Mouse (Mus musculus): Measurements from ENCODE around the gene Mr1. TPM values are rescaled to one million over a fixed set of nuclear protein-coding genes. Genes with fewer than 3 reads are reported as not detected.
A peak's percentile ranks its signal among the peaks of the same experiment; 100 is the strongest.

The Mr1 gene
- total and polyA plus RNA-seq, 3 experiments, result 4.3 to 7.6 (median 7.1) TPM

DNA sequence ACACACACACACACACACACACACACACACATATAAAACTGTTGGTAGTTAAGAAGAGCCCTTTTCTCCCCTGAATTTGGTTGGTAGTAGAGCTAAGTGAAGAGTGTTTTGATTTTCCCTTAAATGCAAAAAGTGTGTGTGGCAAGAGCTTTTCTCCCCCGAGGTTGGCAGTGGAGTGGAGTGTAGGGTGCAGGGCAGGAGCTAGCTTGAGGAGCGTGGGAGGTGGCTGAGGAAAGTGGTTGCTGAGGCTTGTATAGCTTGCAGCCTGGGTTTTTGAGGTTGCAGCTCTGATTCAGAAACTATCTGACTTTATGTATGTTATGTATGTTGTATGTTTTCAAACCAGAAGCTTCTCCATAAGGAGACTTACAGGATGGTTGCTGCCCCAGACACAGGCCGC, 20.8 kb upstream of the Mr1 start:
- TF ChIP-seq NELFE (IDR thresholded peaks at IDR 0.05; ENCODE audit: low read depth, low read length) (no peak), SIN3A (IDR thresholded peaks at IDR 0.05; ENCODE audit: low read length) (no peak), MYC (IDR thresholded peaks at IDR 0.05; ENCODE audit: low read depth, low read length) (no peak), JUND (conservative IDR thresholded peaks at IDR 0.05; ENCODE audit: low read depth, low read length) (no peak), ETS1 (conservative IDR thresholded peaks at IDR 0.05; ENCODE audit: low read depth, low read length) (no peak), ZNF384 (IDR thresholded peaks at IDR 0.05; ENCODE audit: low read depth, low read length) (no peak), EP300 (IDR thresholded peaks at IDR 0.05; ENCODE audit: low read length) (no peak)
- in situ Hi-C loops (cut with MboI; ENCODE audit: low pct_ligation_motif_present, low pct_unique_long_range_greater_than_20kb, low sequenced_read_pairs) (no loop called here), dilution Hi-C loops (cut with MboI; ENCODE audit: extremely low pct_ligation_motif_present, extremely low pct_unique_long_range_greater_than_20kb, low sequenced_read_pairs) (no loop called here)
- H3K27me3 ChIP-seq (replicated peaks), result no peaks in the 10 kb centered on the region
- peaks cover 3 to 32% of the 10 kb centered on the region in 2 experiments for H3K36me3 ChIP-seq (replicated peaks in 1 of 2; ENCODE audit: control insufficient read depth in 1 of 2, insufficient read depth in 1 of 2, low read length in 1 of 2)
- no peak overlapping the region for H3K9ac ChIP-seq (ENCODE audit: insufficient read depth, low read depth)
- H3K4me3 ChIP-seq (replicated peaks in 1 of 3; ENCODE audit: low read depth in 2 of 3, low read length in 2 of 3, poor library complexity in 1 of 3), result no peak overlapping the region
- DNase-seq (ENCODE audit: extremely low read depth), result no peak
- peaks cover 40% of the 10 kb centered on the region for H3K79me2 ChIP-seq (replicated peaks; ENCODE audit: control insufficient read depth, extremely low read depth, insufficient read depth, poor library complexity, severe bottlenecking)
- no peaks in the 10 kb centered on the region for H3K9me3 ChIP-seq (replicated peaks; ENCODE audit: low read length)
- peaks cover 7 to 13% of the 10 kb centered on the region in 2 experiments; a peak in 2 of 4 replicates for H3K4me1 ChIP-seq (ENCODE audit: control insufficient read depth in 1 of 2, insufficient read depth in 2 of 2)
- H3K4me2 ChIP-seq (ENCODE audit: insufficient read depth, low read depth, poor library complexity, severe bottlenecking), result no peak overlapping the region
- H3K27ac ChIP-seq (ENCODE audit: insufficient read depth, low read depth), result no peak overlapping the region

DNA sequence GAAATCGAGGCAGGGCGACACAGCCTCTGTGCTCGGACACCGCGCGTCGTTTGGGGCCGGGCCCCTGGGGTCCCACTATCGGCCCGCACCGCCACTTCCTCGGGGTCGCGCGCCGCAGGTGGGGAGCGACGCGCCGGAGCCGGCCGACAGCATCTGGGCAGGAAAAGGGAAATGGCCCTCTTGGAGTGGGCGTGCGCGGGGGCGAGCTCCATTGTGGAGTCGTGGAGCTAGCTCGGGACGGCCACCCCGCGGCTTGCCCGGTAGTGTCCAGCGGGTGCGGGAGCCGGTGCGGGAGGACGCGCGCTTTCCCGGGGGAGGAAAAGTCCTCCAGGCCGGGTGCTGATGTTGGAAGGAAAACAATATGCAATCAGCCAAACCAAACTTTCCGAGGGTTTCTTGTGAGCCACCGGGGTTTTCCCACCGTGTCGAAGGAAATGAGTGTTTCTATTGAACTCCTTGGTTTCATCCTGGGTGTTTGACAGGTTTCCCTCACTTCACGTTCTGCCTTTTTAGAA, 12.4 kb upstream of the Mr1 start:
- DNase-seq (ENCODE audit: extremely low read depth), result peak; percentile 61
- peaks cover 0 to 8% of the 10 kb centered on the region in 2 experiments for H3K36me3 ChIP-seq (replicated peaks in 1 of 2; ENCODE audit: control insufficient read depth in 1 of 2, insufficient read depth in 1 of 2, low read length in 1 of 2)
- TF ChIP-seq ELF1 (IDR thresholded peaks at IDR 0.05; ENCODE audit: low read depth, low read length) (no peak), MAX (IDR thresholded peaks at IDR 0.05; ENCODE audit: low read length) (peak; percentile 69; the same call in 1 of the 2 replicates), CHD2 (IDR thresholded peaks at IDR 0.05; ENCODE audit: low read length) (0 out of 2 replicates have a peak, but pooled peaks have one; percentile 34), UBTF (IDR thresholded peaks at IDR 0.05; ENCODE audit: low read depth, low read length) (0 out of 2 replicates have a peak, but pooled peaks have one; percentile 66), RCOR1 (conservative IDR thresholded peaks at IDR 0.05; ENCODE audit: low read depth, low read length) (0 out of 2 replicates have a peak, but pooled peaks have one; percentile 69), POLR2AphosphoS2 (IDR thresholded peaks at IDR 0.05; ENCODE audit: low read depth, low read length) (no peak), CHD1 (IDR thresholded peaks at IDR 0.05; ENCODE audit: low read depth, low read length) (no peak), MXI1 (IDR thresholded peaks at IDR 0.05; ENCODE audit: low read depth, low read length) (peak; percentile 66; the same call in 1 of the 2 replicates), GABPA (IDR thresholded peaks at IDR 0.05; ENCODE audit: insufficient replicate concordance, low read depth, low read length) (no peak), HCFC1 (IDR thresholded peaks at IDR 0.05; ENCODE audit: low read depth, low read length) (peak; percentile 9; the same call in 1 of the 2 replicates), JUN (IDR thresholded peaks at IDR 0.05; ENCODE audit: insufficient read depth, low read depth, low read length) (peak; percentile 4; the same call in 1 of the 2 replicates), CTCF (conservative IDR thresholded peaks at IDR 0.05 in 1 of 2, IDR thresholded peaks at IDR 0.05 in 1 of 2; ENCODE audit: low read depth in 2 of 2, low read length in 2 of 2) (no peak), MAZ (IDR thresholded peaks at IDR 0.05; ENCODE audit: low read depth, low read length) (0 out of 2 replicates have a peak, but pooled peaks have one; percentile 46), BHLHE40 (IDR thresholded peaks at IDR 0.05; ENCODE audit: low read depth, low read length) (peak; percentile 68), ETS1 (conservative IDR thresholded peaks at IDR 0.05; ENCODE audit: low read depth, low read length) (peak; percentile 67; the same call in 1 of the 2 replicates), IRF4 (IDR thresholded peaks at IDR 0.05; ENCODE audit: low read depth, low read length) (peak; percentile 69), EP300 (IDR thresholded peaks at IDR 0.05; ENCODE audit: low read length) (peak; percentile 81), TCF12 (IDR thresholded peaks at IDR 0.05; ENCODE audit: low read depth, low read length) (0 out of 2 replicates have a peak, but pooled peaks have one; percentile 43), SIN3A (IDR thresholded peaks at IDR 0.05; ENCODE audit: low read length) (peak; percentile 80)
- H3K9me3 ChIP-seq (replicated peaks; ENCODE audit: low read length), result no peaks in the 10 kb centered on the region
- H3K27me3 ChIP-seq (replicated peaks), result no peaks in the 10 kb centered on the region
- peak overlapping the region; percentile 51 for H3K27ac ChIP-seq (ENCODE audit: insufficient read depth, low read depth)
- peaks cover 7 to 28% of the 10 kb centered on the region in 2 experiments; a peak in 3 of 4 replicates for H3K4me1 ChIP-seq (ENCODE audit: control insufficient read depth in 1 of 2, insufficient read depth in 2 of 2)
- in situ Hi-C loops (cut with MboI; ENCODE audit: low pct_ligation_motif_present, low pct_unique_long_range_greater_than_20kb, low sequenced_read_pairs) (no loop called here), dilution Hi-C loops (cut with MboI; ENCODE audit: extremely low pct_ligation_motif_present, extremely low pct_unique_long_range_greater_than_20kb, low sequenced_read_pairs) (no loop called here)
- H3K79me2 ChIP-seq (replicated peaks; ENCODE audit: control insufficient read depth, extremely low read depth, insufficient read depth, poor library complexity, severe bottlenecking), result peaks cover 10% of the 10 kb centered on the region
- peak overlapping the region; percentile 62 for H3K4me2 ChIP-seq (ENCODE audit: insufficient read depth, low read depth, poor library complexity, severe bottlenecking)
- H3K9ac ChIP-seq (ENCODE audit: insufficient read depth, low read depth), result peak overlapping the region; percentile 74
- H3K4me3 ChIP-seq (replicated peaks in 1 of 3; ENCODE audit: low read depth in 2 of 3, low read length in 2 of 3, poor library complexity in 1 of 3), result peak overlapping the region; percentile 71 to 97 (median 96)
